Mouse (Mus musculus) urinary bladder, postnatal 4 days (tissue): ENCODE measurements around the gene B3gnt4.

Source experiments
- DNase-seq, 2 experiments: peaks; one replicate each; pipeline ENCODE4 v3.0.0; 2021 to 2022; ENCODE audit warnings: low spot score in 2 of 2

B3gnt4 gene

GRCm38 (mm10) chr5:123525916-123526495 lies 15.7 kb downstream of the B3gnt4 start:
- DNase-seq = peak; percentile 11 to 25

GRCm38 (mm10) chr5:123528641-123529040 lies 18.4 kb downstream of the B3gnt4 start:
- peak in 1 of 2 experiments; percentile 10 for DNase-seq

- peak in 1 of 2 experiments; percentile 14 for DNase-seq
These were observed 19.8 kb downstream of the B3gnt4 start for GRCm38 (mm10) chr5:123530056-123530455.

- DNase-seq = peak in 1 of 2 experiments; percentile 12
These were observed 23.5 kb downstream of the B3gnt4 start for GRCm38 (mm10) chr5:123533801-123534200.

- peak in 1 of 2 experiments; percentile 45 for DNase-seq
These were observed 45.4 kb downstream of the B3gnt4 start for GRCm38 (mm10) chr5:123555693-123556092.

- no peak for DNase-seq
These were observed 46.2 kb downstream of the B3gnt4 start for GRCm38 (mm10) chr5:123556451-123556850.

GRCm38 (mm10) chr5:123559588-123559987 lies 49.3 kb downstream of the B3gnt4 start:
- DNase-seq = no peak

GRCm38 (mm10) chr5:123561128-123561527 lies 50.9 kb downstream of the B3gnt4 start:
- DNase-seq = no peak
